Mouse (Mus musculus): ENCODE results near the gene Tsg101.

Tsg101 gene

DNA sequence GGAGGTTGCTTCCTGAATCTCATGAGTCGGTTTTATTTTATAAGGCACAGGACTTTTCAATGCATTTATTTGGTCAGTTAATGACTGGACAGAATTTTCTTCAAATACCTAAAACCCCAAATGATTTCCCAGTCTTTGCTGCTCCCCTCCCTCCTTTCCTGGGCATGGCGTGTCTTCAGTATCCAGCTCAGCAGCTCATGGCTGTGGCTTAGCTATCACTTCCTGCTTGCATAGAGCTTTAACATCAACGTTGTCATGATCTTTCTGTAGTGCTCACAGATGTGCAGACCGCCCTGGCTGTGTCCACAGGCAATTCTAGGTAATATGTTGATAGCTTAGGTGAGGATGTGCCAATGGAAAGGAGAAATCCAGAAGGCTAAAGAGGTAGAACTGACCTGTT, 47.8 kb downstream of the Tsg101 start:
- DNase-seq, result no peak

DNA sequence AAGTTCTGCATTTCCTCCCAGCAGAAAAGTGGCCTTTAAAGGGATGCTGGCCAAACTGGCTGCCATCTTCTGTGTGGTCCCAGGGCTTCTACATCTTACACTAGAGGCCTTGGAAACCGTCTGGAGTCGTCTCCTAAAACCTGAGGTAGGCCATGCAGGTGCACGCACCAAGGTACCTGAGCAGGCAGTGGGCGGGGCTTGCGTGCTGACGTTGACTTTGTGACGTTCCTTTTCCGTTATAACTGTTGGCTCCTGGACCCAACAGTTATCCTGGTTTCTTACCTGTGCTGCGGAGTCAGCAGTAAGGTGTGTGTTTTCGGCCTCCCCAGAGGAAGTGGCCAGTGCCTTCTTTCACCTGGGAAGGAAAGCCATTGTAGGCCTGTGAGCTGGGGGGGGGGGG, 58.8 kb downstream of the Tsg101 start, which contains the start of gene Ldhc:
Ldhc (plus strand) TSS at position 208 of the 400 bp plus-strand sequence.
- DNase-seq, result no peak

GRCm38 (mm10) chr7:46859031-46859430, 60.7 kb downstream of the Tsg101 start:
- DNase-seq, result no peak

GRCm38 (mm10) chr7:46857436-46857835, 62.3 kb downstream of the Tsg101 start:
- DNase-seq, result no peak

DNA sequence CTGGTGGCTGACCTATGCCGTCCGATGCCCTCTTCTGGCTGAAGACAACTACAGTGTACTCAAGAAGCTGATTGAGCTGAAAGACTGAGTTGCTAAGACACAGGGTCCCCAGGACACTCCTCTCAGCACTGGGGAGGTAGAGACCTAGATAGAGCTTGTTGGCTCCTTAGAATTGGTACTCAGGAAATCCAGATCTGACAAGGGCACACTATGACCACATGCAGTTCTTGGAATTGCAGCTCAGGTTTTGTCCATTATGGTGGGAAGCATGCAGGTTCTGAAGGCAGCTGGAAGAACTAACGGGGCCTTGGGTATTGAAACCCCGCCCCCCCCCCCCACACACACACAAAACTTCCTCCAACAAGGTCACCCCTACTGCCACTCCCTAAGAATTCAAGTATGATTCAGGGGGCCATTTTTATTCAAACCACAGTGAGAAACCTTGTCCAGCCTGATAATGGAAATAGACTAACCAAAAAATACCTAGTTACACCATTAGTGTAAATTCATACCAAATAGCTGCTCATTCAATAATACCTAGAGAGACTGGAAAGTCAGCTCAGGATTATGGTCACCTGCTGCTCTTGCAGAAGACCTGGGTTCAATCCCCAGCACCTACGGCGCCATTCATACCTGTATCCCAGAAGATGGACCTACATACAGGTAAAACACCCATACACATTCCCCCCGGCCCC, 63.8 kb downstream of the Tsg101 start:
- DNase-seq, result no peak

DNA sequence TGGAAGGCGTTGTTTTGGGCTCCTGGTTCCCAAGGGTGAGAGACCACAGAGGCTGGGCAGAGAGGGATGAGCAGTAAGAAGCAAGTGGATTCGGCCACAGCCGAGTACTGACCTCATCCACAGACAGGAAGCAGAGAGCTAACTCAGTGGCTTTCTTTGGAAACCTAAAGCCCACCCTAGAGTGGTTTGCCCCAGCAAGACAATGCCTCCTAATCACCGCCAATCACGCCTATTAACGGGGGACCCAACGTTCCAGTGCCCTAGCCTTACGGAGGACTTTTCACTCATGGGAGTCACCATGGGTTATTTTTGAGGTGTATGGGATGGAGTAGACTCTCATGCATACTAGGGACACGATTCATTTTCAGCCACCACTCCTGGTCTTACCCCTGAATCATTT, 66.4 kb downstream of the Tsg101 start:
- no peak for DNase-seq

DNA sequence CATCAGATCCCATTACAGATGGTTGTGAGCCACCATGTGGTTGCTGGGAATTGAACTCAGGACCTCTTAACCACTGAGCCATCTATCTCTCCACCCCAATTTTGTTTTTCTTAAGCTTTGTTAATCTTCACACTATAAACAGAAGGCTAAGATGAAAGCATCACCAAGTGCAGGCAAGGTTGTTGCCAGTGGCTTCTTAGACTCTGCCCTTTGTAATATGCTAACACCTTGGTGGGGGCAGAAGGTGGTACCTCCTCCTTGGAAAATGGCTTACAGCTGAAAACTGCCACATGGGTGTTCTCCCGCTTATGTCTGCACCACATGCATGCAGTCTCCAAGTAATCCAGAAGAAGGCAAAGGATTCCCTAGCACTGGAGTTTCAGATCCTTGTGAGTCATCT, 67.1 kb downstream of the Tsg101 start:
- DNase-seq, result no peak

DNA sequence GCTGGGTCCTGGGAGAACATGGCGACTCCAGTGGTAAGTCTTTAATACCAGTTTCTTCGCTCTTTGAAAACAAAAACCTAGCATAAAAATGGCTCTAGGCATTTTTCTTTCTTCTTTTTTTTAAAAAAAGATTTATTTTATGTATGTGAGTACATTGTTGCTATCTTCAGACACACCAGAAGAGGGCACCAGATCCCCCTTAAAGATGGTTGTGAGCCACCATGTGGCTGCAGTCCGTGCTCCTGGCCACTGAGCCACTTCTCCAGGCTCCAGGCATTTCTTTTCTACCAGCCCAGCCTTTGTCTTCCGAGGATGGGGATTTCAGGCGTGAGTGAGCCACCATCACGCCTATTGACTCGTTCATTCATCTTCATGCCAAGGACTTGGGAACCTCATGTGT, 68.7 kb downstream of the Tsg101 start:
- DNase-seq, result no peak

GRCm38 (mm10) chr7:46849287-46849686, 70.5 kb downstream of the Tsg101 start:
- no peak for DNase-seq

DNA sequence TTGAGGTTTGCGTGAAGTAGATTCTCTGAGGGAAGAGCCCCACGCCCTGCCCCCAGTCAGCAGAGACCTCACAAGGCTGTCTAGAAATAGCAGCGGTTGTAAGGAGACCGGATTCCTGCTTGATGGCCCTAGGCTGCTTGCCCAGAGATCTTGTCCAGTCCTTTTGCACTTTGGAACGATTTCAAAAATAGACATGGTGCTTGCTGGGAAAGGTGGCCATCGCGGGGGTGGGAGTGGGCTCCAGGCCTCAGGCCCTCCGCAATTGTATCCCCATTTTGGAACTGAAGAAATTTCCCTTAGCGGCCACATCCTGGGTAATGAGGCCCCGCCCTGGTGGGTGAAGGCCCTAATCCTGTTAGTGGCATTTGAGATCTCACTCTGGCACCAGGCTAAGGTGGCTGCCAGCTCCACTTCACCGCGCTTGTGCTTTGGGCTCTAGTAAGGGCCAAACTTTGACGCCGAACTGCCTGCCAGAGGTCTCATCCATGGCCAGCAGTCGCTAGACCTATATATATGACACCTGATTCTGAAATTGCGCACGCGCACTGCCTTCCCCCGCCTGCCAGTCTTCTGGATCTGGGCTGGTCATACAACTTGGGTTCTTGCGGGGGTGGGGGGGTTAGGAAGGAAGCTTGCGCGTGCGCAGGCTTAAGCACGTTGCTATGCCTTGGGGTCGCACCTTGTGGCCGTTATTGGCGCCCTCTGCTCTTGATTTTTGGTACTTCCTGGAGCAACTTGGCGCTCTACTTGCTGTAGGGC, 73.1 kb downstream of the Tsg101 start:
- peak; percentile 84 for DNase-seq

- DNase-seq, result peak; percentile 70
These were observed 73.7 kb downstream of the Tsg101 start for GRCm38 (mm10) chr7:46845978-46846485.

GRCm38 (mm10) chr7:46845211-46845977, 74.4 kb downstream of the Tsg101 start:
- peak; percentile 95 for DNase-seq

GRCm38 (mm10) chr7:46843576-46843975, 76.2 kb downstream of the Tsg101 start:
- DNase-seq, result no peak

GRCm38 (mm10) chr7:46842278-46842677, 77.5 kb downstream of the Tsg101 start:
- no peak for DNase-seq

DNA sequence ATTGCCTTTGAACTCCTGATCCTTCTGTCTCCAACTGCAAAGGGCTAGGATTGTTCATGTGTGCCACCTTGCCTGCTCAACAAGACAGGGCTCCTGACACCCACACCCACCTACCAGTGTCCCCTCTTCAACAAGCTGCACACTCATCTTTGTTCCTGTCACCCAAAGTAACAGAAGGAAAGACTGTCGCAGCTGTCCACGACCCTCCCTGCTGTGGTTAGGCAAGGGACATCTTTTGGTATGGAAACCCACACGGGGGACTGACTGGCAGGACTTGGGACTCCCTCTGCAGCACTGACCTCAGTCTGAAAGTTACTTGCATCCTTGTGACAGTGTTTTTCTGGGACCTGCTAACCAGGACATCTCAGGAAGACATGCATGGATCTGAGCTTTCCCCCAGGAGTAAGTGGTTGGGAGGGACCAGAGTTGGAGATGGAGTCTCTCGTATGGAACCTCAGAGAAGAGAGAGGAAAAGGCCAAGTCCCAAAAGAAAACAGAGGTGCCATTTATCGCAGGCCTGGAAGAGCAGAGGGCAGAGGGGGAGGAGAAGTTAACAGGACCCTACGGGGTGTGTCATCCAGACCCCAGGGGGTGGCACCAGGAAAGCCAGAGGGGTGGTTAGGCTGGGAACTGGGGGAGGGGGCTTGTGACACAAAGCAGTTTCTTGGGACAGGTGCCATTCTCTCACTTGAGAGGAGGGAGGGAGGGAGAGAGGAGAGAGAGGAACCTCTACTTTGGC, 78.8 kb downstream of the Tsg101 start, which contains the start of gene Ldha:
Ldha (plus strand) TSS at position 689 of the 739 bp plus-strand sequence.
- no peak for DNase-seq

DNA sequence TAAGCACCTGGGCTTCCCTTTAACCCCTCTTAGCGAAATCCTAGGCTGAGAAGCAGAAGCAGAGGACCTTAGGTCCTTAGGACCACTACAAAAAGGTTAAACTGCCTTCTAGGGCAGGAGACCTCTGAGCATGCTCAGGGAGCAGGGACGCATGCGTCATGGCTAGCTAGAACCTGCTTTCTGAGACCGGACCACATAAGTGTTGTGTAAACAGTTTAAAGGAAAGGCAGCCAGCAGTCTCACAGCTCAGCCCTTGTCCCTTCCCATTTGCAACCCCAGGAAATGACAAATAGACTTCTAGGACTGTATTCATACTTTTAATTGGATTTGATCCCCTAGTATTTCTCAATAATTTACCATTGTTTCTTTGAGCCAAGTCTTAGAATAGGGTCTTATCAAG, 79.4 kb downstream of the Tsg101 start:
- DNase-seq, result no peak

- no peak for DNase-seq
These were observed 79.9 kb downstream of the Tsg101 start for GRCm38 (mm10) chr7:46839861-46840260.

GRCm38 (mm10) chr7:46839446-46839845, 80.3 kb downstream of the Tsg101 start:
- no peak for DNase-seq

All from thymus, postnatal 14 days (tissue).